Mouse (Mus musculus): Measurements from ENCODE around the gene Fanci.

Fanci gene

GRCm38 (mm10) chr7:79463376-79464077 is 71.8 kb downstream of the Fanci start:
- CTCF ChIA-PET, result no interaction called here

DNA sequence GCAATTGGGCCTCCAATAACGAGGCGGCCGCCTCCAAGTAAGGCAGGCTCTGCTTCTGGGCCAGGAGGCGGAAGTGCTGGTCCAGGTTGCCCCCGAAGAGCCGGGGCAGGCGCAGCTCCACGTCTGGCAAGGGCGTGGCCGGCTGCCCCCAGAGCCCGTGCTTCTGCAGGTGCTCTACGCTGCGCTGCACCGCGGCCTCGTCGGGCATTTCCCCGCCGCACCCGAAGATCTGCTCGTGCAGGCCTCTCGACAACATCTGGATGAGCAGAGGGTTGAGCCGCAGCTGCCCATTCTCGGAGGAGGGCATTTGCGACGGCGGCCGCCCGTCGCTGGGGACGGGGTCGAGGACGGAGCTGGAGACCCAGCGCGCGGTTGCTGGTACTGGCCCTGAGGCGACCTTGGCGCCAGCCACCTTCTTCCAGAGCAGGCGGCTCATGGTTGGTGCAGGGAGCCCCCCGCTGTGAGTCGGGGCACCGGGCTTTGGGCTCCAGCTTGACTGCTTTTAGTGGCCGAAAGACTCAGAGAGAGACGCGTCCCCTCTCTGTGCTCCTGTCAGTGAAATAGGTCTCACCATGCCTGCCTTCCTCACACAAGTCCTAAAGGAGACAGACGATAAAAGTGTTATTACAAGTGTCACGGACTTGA is 73.2 kb downstream of the Fanci start:
- CTCF ChIA-PET, result no interaction called here

DNA sequence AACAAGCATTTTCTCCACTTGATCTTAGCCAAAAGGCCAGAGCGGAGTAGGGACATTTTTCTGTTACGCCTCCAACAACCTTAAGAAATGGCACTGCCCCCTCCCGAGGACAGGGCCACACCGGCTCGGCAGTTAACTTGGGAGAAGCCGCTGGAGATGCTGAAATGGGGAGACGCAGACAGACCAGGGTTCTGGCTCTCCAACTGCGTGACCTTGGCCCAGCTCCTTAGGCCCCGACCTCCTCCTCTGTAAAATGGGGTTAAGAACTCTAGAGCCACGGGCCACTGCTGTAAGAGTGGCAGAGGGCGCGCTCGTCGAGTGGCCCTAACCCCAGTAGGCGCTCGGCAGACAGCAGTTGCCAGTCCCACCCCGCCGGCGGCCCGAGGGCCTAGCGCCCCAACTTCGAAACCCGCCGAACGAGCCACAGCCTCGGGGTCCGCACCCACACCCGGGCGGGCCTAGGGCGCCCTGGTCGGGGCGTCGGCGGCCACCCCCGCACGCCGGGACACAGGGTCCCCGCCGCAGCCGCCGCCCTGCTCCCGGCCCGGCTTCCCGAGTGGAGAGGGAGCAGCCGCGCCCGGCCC is 73.8 kb downstream of the Fanci start:
- CTCF ChIA-PET, result no interaction called here

DNA sequence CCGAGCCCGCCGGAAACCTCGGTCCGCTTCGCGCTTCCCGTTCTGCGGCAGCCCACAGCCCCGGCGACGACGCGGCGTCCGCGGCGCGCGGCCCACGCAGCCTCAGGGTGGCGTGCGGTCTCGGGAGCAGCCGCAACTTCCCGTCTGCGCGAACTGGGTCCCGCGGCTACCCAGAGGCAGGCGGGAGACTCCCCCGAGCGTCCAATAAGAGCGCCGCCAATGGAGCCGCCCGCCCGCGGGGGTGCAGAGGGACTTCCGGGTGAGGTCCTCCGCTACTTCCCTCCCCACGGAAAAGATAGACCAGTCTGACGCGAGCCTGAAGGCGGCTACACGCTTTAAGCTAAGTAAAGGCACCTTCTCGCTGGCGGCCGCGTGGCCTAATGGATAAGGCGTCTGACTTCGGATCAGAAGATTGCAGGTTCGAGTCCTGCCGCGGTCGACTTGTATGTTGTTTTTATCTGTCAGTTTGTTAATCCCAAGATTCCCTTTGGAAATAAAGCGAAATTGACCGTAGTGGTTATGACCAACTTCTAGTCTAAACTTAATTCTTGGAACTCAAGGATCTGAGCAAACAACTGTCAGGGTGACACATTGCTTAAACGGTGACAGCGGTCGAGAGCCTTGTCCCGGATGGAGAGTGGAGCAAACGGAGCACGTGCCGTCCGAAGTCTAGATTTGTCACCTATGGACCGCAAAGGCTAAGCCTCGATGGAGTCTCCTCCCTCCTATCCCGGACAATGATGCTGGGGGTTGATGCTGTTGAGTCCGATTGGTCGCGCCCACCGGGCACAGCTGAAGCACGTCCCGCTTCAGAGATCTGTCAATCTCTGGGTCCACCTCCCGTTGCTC is 74.5 kb downstream of the Fanci start, which contains the start of gene Polg:
Polg (minus strand) TSS at position 310 of the 849 bp plus-strand sequence.
- CTCF ChIA-PET, result no interaction called here

- CTCF ChIA-PET, result no interaction called here
These were observed 76.2 kb downstream of the Fanci start for GRCm38 (mm10) chr7:79467951-79468350.

- CTCF ChIA-PET, result no interaction called here
These were observed 77.3 kb downstream of the Fanci start for GRCm38 (mm10) chr7:79468994-79469393.

GRCm38 (mm10) chr7:79469766-79470165 is 78.0 kb downstream of the Fanci start:
- CTCF ChIA-PET, result interaction anchor here (0.6 kb wide), 1 partner anchor 56 kb away, joined by 3 read pairs; no protein-coding TSS in a partner anchor

GRCm38 (mm10) chr7:79470718-79471117 is 79.0 kb downstream of the Fanci start:
- CTCF ChIA-PET, result interaction anchor here (0.7 kb wide), 2 partner anchors 25 to 182 kb away, joined by 3 to 7 read pairs; no protein-coding TSS in a partner anchor

DNA sequence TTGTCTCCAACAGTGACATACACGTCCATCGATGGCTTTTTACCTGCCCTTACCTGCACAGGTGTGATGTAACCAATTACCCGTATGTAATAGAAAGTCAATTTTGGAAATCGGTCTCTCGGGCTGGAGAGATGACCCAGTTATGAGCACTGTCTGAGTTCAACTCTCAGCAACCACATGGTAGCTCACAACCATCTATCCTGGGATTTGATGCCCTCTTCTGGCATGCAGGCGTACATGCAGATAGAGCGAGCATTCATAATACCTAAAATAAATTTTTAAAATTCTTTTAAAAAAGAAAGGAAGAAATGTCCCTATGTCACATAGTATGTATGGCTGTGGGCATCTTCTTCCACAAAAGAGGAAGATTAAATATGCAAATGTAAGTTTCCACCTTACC is 79.7 kb downstream of the Fanci start:
- CTCF ChIA-PET, result no interaction called here

DNA sequence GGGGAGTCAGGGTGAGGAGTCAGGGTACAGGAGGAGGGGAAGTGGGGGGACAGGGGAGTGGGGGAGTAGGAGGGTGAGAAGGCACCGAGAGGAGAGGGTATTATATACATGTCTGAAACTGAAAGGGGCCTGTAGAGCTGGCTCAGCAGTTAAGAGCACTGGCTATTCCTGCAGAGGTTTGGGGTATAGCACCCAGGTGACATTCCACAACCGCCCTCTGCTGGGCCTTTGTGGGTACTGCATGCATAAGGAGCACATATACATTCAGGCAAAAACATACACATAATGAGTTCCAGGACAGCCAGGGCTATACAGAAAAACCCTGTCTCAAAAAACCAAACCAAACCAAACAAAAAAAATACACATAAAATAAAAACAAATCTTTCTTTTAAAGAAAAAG is 81.1 kb downstream of the Fanci start:
- CTCF ChIA-PET, result no interaction called here

- CTCF ChIA-PET, result no interaction called here
These were observed 81.9 kb downstream of the Fanci start for GRCm38 (mm10) chr7:79473496-79474194.

- CTCF ChIA-PET, result interaction anchor here (0.7 kb wide), 1 partner anchor 16 kb away, joined by 3 read pairs; no protein-coding TSS in a partner anchor
These were observed 83.2 kb downstream of the Fanci start for GRCm38 (mm10) chr7:79474831-79475399.

- CTCF ChIA-PET, result no interaction called here
These were observed 94.8 kb downstream of the Fanci start for GRCm38 (mm10) chr7:79486528-79486927.

GRCm38 (mm10) chr7:79493915-79494314 is 102.2 kb downstream of the Fanci start:
- CTCF ChIA-PET, result no interaction called here

GRCm38 (mm10) chr7:79495988-79496815 is 104.5 kb downstream of the Fanci start:
- CTCF ChIA-PET, result interaction anchor here (0.5 to 0.7 kb wide), 3 partner anchors 26 to 637 kb away, joined by 3 to 13 read pairs (median 7); no protein-coding TSS in a partner anchor

DNA sequence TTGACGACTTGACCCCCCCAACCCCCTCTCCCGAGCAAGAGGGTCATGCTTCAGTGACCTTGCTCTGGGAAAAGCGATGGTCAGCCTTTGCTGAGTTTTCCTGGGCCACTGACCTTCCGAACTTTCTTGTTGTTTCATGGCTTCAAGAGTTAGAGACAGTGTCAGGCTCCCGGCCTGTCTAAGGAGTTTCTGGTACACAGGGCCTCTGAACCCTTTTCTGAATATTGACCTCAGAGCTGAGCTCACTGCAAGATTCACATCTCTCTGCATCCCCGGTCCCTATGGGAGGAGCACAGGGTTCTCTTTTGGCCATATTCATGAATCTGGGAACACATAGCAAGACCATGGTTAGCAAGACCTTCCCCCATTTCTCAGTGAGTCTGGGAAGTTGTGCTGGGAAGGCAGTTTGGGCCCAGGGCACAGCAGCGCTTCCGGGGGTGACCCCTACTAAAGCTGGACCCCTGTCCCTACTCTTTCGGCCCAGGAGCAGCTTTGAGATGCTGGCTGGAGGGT is 105.1 kb downstream of the Fanci start:
- CTCF ChIA-PET, result interaction anchor here (0.7 kb wide), 2 partner anchors 50 to 638 kb away, joined by 3 to 13 read pairs; no protein-coding TSS in a partner anchor

GRCm38 (mm10) chr7:79497701-79498115 is 106.0 kb downstream of the Fanci start:
- CTCF ChIA-PET, result interaction anchor here (0.6 kb wide), 1 partner anchor 1519 kb away, joined by 6 read pairs; no protein-coding TSS in a partner anchor

- CTCF ChIA-PET, result interaction anchor here (0.6 kb wide), 1 partner anchor 1519 kb away, joined by 6 read pairs; no protein-coding TSS in a partner anchor
These were observed 106.6 kb downstream of the Fanci start for GRCm38 (mm10) chr7:79498356-79498755.

DNA sequence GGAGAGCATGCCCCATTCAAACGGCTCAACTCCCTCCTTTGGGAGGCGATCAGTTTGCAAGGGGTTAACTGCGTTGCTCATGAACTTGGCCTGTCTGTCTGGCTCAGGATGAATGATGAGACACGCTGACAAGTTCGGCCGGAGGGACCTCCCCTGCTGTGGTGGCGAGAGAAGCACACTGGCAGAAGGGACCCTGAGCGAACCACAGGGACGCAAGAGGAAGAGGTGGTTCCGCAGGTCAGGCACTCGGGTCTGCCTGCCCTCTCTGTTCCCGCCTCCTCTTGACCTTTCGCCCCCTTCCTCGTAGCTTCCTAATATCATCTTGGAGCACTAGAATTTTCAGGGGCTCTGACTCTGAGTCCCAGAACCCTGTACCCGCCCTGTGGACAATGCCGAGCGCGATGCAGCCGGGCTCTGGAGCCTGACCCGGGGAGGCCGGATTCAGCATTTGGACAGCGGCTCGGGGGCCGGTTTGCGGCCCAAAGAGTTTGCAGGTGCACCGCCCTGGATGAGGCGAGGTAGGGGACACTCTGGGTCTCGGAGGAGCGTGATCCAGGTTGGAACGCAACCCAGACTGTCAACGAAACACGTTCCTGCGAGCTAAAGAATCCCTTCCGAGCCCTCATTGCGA is 107.4 kb downstream of the Fanci start:
- CTCF ChIA-PET, result no interaction called here
